26 mouse cellular contexts compared by ENCODE assay signal in genomic region chr8:47058971-47059370, GRCm38 (mm10).
"Had no signal": no experiment of that assay in that cellular context is flagged by ENCODE, and none has a peak within 500 bp of the region (broad histone marks: within the 10 kb centered on the region; RNA-seq: fewer than 3 reads in every experiment).

No protein-coding gene starts in this region.

- H3K36me3 ChIP-seq: heart, embryonic 10.5 days; heart, embryonic 13.5 days; heart, embryonic 15.5 days; hindbrain, embryonic 13.5 days; hindbrain, embryonic 15.5 days; kidney, embryonic 15.5 days; limb, embryonic 13.5 days; limb, embryonic 15.5 days; liver, embryonic 12.5 days had no signal

- DNase-seq: gastrocnemius, adult 2 months; gastrocnemius, postnatal 10 days; gastrocnemius, postnatal 25 days; heart, adult 18-20 months; heart, postnatal 14 days; heart, postnatal 36 days; kidney, adult 2 months; kidney, adult 9 months; kidney, postnatal 14 days; kidney, postnatal 36 days; layer of hippocampus, adult 9-11 months; layer of hippocampus, postnatal 36 days; left cerebral cortex, postnatal 4 days; lung, adult 18-20 months had no signal

- H3K4me1 ChIP-seq: heart, embryonic 15.5 days; hindbrain, embryonic 13.5 days; hindbrain, embryonic 15.5 days; kidney, embryonic 15.5 days; liver, embryonic 12.5 days had no signal

- H3K9me3 ChIP-seq: heart, embryonic 10.5 days; heart, embryonic 13.5 days; heart, embryonic 15.5 days; hindbrain, embryonic 13.5 days; hindbrain, embryonic 15.5 days; kidney, embryonic 15.5 days; limb, embryonic 13.5 days; limb, embryonic 15.5 days; liver, embryonic 12.5 days had no signal

- H3K27ac ChIP-seq: gastrocnemius, adult 2 months; heart, embryonic 10.5 days; heart, embryonic 13.5 days; heart, embryonic 15.5 days; hindbrain, embryonic 13.5 days; hindbrain, embryonic 15.5 days; hindbrain, postnatal 0 days; kidney, embryonic 15.5 days; kidney, postnatal 0 days; limb, embryonic 13.5 days; limb, embryonic 15.5 days; liver, embryonic 12.5 days; liver, embryonic 14.5 days had no signal

- H3K4me3 ChIP-seq: gastrocnemius, adult 2 months; heart, embryonic 10.5 days; heart, embryonic 13.5 days; heart, embryonic 15.5 days; hindbrain, embryonic 13.5 days; hindbrain, embryonic 15.5 days; kidney, embryonic 15.5 days; limb, embryonic 13.5 days; limb, embryonic 15.5 days; liver, embryonic 12.5 days had no signal

- H3K27me3 ChIP-seq: heart, embryonic 13.5 days; heart, embryonic 15.5 days; hindbrain, embryonic 13.5 days; hindbrain, embryonic 15.5 days; kidney, embryonic 15.5 days; limb, embryonic 13.5 days; limb, embryonic 15.5 days; liver, embryonic 12.5 days had no signal

- H3K9ac ChIP-seq: heart, embryonic 13.5 days; heart, embryonic 15.5 days; hindbrain, embryonic 13.5 days; hindbrain, embryonic 15.5 days; kidney, embryonic 15.5 days; limb, embryonic 13.5 days; limb, embryonic 15.5 days; liver, embryonic 12.5 days; liver, embryonic 14.5 days had no signal
